Mouse (Mus musculus): ENCODE measurements around the gene Ptprk. TPM values are rescaled to one million over a fixed set of nuclear protein-coding genes. Genes with fewer than 3 reads are reported as not detected.

The Ptprk gene
- polyA plus RNA-seq (2012; rRNA removed): 2.9 and 3.0 TPM in 2 replicates

GRCm38 (mm10) chr10:28074653-28075451 is at the start of gene Ptprk:
Gene Ptprk (plus strand): TSS chr10:28074820.

Data from liver, embryonic 14 days (tissue).